Mouse (Mus musculus): ENCODE results near the gene Ppfia2.

Gene Ppfia2

DNA sequence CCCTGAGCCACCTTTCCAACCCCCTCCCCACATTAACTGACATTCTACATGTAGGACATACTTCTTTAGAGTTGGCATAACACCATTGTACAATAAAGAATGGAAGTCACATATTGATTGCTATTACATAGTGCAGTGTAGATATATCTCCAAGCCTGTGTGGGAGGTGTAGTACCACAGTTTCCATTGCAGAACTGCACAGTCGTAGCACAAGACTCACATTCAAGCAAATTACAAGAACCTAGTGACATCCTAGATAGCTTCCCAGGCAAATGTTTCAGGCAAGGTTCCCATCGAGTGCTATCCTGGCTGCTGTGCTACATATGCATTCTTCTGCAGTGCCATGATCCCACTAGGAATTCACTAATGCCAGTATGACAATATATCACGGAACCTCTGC is 200.0 kb downstream of the Ppfia2 start:
- no peak for DNase-seq

DNA sequence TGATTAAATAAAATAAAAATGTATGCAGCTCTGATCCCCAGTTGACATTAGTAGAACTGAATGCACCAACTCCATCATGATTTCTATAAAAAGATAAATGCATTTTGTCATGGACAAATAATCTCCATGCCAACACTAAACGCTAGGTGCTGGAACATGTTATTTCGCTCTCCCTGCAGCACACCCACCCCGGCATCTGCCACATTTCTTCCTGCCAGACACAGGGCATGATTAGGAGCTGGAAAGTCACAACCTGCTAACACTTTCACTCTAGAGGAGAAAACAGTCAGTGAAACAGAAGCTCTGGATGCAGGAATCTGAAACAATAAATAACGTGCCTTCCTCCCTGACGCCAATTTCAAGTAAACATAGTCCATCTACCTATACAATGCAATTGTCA is 211.3 kb downstream of the Ppfia2 start:
- DNase-seq = peak; percentile 57

DNA sequence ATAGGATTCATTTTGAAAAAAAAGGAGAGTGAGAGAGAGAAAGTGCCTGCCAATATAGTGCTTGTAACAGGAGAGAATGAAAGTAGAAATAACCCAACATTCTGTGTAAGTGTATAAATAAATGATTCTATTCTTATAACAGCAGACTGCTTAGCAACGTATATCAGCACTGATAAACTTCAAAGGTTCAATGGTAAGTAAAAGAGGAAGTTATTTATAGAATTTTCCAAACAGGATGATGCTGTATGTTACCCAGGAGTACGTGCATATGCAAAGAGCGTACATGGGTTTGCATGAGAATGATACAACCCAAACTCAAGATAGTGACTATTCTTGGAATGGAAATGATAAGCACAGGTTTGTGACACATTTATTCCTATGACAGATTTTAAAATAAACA is 215.4 kb downstream of the Ppfia2 start:
- DNase-seq = no peak

DNA sequence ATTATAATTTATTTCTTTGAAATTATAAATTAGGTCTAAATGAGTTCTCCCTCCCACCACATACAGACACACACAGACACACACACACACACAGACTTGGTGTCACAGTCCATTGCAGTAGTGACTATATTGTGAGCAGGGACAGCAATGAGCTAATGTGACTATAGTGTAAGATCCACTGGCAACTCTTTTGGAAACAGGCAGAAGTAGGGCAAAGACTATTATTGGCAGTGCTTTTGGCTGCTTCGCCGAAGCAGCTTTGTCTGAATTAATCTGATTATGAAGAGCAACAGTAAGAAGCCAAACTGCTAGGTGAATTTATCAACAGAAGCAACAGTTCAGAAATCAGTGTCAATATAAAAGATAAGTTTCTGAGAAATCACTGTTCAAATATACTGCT is 249.8 kb downstream of the Ppfia2 start:
- no peak for DNase-seq

DNA sequence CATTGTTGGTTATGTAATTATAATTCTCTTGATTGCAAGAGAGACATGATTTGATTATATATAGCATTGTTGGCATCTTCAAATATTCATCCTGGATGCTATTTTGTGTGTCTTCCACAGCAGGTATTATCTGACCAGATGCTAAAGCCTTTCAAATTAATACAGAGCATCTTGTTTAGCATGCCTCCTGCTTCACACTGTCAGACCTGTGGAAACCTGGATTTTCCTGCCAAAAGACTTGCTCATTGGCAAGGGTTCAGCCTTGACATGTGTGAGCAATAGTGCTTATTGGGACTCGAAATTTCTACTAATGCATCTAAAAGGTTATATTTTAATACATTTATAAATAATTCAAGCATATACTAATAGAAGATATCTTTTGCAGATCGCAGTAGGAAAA is 262.1 kb downstream of the Ppfia2 start:
- no peak for DNase-seq

DNA sequence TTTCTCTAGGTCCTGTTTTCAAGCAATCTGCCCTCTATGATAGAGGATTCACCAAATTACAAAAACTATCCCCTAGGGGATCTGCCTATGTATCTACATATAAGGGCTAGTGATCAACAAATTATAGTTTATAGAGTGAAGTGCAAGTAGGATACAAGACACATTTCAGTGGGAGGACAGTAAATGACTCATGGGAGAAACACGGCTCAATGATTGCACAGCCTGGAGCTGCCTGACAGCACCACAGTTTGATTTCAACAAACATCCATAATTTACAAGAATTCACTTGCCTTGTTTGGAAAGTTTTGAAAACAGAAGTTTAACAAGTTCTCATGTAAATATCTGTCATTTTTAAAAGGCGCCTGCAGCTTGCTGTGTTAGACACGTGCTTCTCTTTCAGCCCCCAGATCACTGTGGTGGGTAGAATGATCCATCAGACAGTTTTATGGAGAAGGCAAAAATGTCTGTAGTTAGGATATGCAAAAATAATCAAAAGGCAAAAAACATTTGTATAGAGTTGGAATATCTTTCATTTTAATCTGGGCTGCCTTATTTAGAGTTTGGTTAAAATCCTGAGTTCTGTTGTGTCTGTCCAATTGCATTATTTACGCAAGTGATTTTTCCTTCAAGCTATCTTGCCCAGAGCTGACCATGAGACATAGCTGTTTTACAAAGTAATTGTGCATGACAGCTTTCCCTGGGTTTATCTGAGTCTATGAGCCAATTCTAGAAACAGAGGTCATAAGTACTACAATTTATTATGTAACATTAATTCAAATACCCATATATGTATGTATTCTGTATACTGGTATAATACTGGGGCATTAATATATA is 266.3 kb downstream of the Ppfia2 start:
- DNase-seq = no peak

DNA sequence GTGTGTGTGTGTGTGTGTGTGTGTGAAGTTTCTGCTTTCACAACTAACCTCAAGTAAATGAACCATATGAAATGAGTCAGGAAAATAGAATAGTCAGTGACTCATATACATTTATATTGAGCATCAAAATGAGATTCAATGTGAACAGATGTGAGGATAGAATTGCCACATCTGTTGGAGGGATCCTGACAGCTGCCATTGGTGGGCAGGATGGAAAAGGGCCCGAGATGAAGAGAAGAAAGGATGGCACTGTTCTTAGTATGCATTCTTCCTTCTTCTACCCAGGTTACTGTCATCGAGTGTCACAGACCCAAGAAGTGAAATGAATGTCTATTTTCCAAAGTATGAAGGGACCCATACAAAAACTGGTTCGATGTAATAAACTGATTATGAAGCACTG is 268.1 kb downstream of the Ppfia2 start:
- DNase-seq = no peak

GRCm38 (mm10) chr10:106744966-106745365 is 274.8 kb downstream of the Ppfia2 start:
- no peak for DNase-seq

DNA sequence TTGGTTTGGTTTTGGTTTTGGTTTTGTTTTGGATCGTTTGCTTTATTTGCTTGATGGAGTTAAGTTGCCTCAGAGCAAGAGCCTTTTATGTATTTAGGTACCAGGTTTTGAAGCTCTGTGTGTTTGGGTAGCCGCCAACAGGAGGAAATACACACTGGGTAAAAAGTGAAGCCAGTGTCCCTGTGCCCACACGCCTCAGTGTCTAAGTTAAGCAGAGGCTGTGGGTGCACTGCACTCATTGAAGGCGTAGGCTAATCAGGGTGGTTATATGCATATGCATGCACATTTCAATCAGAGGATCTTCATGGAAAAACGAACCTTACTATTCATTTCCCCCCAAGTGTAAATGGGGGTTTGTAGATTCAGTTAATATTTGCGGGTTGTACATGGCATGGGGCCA is 290.9 kb downstream of the Ppfia2 start:
- peak; percentile 89 for DNase-seq

DNA sequence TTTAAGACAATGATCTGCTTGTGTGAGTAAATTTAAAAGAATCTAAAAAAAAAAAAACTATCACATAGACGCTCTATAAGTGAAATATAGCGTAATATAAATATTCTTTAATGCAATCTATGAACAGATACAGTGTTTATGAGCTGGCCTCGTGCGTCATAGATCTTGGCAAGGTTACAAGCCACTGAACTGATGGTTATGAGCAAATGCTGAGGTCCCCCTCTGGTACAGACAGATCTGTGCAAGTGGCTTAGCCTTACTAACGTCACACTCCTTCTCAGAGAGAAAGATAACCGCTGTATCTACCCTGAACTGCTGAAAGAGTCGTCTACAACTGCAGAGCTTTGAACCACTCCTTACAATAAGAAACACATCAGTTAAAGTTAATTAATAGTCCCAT is 293.6 kb downstream of the Ppfia2 start:
- no peak for DNase-seq

- no peak for DNase-seq
Observed at GRCm38 (mm10) chr10:106775571-106775970, 305.4 kb downstream of the Ppfia2 start.

- peak; percentile 8 for DNase-seq
Observed at GRCm38 (mm10) chr10:106815447-106815846, 345.3 kb downstream of the Ppfia2 start.

DNA sequence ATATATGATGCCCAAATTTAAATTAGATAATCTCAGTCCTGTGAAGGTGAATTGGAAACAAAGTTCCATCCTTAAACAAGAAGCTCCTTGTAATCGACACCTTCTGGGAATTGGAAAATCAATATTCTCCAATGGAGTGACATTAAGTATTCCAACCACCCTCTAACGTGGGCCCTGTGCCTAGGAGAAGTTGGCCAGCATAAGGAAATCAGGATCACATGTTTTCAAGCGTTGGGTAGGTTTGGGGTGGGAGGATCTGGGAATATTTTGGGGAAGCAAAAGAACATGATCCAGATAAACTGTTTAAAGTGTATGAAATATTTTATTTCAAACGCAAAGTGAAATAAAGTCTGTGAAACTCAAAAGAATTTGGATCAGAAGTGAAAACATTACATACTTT is 348.2 kb downstream of the Ppfia2 start:
- DNase-seq = peak; percentile 14

- no peak for DNase-seq
Observed at GRCm38 (mm10) chr10:106824215-106824614, 354.1 kb downstream of the Ppfia2 start.

- DNase-seq = peak; percentile 25
Observed at GRCm38 (mm10) chr10:106838476-106838875, 368.3 kb downstream of the Ppfia2 start.

DNA sequence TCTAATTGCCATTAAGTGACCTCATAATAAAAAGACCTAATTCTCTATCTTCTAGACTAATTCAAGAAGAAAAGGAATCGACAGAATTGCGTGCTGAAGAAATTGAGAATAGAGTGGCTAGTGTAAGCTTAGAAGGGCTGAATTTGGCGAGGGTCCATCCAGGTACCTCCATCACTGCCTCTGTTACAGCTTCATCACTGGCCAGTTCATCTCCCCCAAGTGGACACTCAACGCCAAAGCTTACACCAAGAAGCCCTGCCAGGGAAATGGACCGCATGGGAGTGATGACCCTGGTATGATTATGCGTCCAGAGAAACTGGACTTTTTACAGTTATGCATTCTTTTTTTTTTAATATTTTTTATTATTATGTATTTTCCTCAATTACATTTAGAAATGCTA is 388.0 kb downstream of the Ppfia2 start:
- no peak for DNase-seq

- no peak for DNase-seq
Observed at GRCm38 (mm10) chr10:106870233-106870632, 400.1 kb downstream of the Ppfia2 start.

DNA sequence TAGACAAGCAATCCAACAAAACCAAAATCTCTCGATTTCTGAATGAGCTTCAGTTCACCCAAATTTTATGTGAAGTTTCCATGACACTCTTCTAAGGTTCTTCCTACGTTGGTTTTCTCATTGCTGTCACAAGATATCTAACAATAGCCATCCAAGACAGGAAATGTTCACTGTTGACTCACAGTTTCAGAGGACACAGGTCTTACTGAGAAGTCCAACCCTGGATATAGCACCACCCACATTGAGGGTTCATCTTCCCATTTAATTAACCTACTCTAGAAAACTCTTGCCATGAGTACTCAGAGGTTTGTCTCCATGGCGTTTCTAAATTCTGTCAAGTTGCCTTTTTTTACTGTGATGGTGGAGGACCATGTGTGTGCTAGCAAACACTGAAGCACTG is 401.7 kb downstream of the Ppfia2 start:
- no peak for DNase-seq

GRCm38 (mm10) chr10:106872714-106873113 is 402.6 kb downstream of the Ppfia2 start:
- no peak for DNase-seq

GRCm38 (mm10) chr10:106881330-106881729 is 411.2 kb downstream of the Ppfia2 start:
- no peak for DNase-seq

DNA sequence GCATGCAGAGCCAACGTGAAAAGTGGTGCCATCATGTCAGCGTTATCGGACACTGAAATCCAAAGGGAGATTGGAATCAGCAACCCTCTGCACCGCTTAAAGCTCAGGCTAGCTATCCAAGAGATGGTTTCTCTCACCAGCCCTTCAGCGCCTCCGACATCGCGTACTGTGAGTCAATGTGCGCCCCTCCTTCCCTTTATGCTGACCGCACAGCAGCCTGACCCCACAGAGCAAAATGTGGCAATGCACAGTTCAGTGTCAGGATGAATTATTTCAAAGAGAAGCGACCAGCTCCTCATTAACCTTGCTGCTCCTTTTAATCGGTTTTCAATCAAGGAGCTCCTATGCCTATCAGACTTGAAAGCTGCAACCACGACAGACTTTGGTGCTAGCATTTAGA is 426.2 kb downstream of the Ppfia2 start:
- no peak for DNase-seq

- no peak for DNase-seq
Observed at GRCm38 (mm10) chr10:106910108-106910507, 440.0 kb downstream of the Ppfia2 start.

- DNase-seq = no peak
Observed at GRCm38 (mm10) chr10:106913032-106913431, 442.9 kb downstream of the Ppfia2 start.

DNA sequence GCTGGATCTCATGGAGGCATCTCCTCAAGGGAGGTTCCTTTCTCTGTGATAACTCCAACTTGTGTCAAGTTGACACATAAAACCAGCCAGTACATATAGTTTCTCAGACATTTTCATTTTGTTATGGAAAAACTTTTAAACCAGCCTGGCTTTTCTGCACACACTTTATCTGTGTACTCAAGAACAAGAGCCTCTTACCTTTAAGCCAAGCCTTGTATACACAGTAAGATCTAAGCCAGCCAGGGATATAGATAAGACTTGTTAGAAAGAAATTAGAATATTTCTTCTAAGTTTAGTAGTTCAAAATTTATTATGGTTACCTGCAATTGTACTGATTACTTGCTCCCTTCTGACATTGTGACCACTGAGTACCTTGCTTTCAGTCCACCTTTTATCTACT is 444.1 kb downstream of the Ppfia2 start:
- no peak for DNase-seq

DNA sequence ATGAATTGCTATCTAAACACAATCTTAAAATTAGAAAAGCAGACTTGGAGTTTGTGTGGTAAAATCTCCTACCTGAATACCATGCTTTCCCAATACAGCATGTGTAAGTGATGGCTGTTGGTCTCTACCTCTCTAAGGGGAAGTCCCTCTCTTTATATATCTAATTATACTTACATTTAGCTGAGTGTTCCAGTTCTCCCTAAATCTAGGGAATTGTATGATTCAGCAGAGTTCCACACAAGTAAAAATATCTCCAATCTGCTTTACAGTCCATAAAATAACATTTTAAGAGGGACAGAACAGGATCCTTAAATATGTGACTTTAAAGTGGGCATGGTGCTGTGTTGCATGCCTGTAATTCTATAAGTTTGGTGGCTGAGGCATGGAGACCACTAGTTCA is 444.7 kb downstream of the Ppfia2 start:
- no peak for DNase-seq

Measured in right cerebral cortex, adult 18-20 months (tissue).